Mouse (Mus musculus) stomach, postnatal 0 days (tissue): ENCODE results near the gene Rgs9bp.

ENCODE experiments used
- CTCF ChIP-seq: IDR thresholded peaks from 2 replicates; pipeline ENCODE4 v1.5.1; 2016; ENCODE audit warnings: antibody characterized with exemption, low read depth, mild to moderate bottlenecking, moderate library complexity
- EP300 ChIP-seq: optimal IDR thresholded peaks from 2 replicates; pipeline ENCODE3; 2016; ENCODE audit warnings: antibody characterized with exemption

DNA sequence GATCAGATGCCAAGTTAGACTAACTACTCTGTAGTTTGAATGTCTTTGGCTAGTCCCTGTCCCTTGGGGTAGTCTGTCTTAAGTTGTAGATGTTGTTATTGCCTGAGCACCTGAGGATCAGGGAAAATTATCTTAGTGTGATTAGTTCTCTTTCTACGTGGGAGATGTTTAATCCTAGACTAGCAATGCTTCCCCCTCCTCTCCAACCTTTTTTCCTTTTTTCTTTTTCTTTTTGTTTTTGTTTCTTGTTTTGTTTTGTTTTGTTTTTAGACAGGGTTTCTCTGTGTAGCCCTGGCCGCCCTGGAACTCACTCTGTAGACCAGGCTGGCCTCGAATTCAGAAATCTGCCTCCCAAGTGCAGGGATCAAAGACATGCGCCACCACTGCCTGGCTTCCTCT lies 29.2 kb downstream of the Rgs9bp start, which contains the start of gene Nudt19:
- TF ChIP-seq EP300: no peak
- no peak for TF ChIP-seq CTCF
